Mouse (Mus musculus) heart, postnatal 4 days (tissue): ENCODE results near the gene Clip2. TPM values are rescaled to one million over a fixed set of nuclear protein-coding genes. Genes with fewer than 3 reads are reported as not detected.

Source experiments
- DNase-seq: peaks from one replicate; pipeline ENCODE4 v3.0.0; 2021
- total RNA-seq, 2 experiments: library from RNA; stranded (reverse); gene quantifications; 2 replicates each; pipeline ENCODE4 v1.2.3; 2021

The Clip2 gene
- total RNA-seq = 10 to 100 TPM; 13.0 to 14.2 TPM

DNA sequence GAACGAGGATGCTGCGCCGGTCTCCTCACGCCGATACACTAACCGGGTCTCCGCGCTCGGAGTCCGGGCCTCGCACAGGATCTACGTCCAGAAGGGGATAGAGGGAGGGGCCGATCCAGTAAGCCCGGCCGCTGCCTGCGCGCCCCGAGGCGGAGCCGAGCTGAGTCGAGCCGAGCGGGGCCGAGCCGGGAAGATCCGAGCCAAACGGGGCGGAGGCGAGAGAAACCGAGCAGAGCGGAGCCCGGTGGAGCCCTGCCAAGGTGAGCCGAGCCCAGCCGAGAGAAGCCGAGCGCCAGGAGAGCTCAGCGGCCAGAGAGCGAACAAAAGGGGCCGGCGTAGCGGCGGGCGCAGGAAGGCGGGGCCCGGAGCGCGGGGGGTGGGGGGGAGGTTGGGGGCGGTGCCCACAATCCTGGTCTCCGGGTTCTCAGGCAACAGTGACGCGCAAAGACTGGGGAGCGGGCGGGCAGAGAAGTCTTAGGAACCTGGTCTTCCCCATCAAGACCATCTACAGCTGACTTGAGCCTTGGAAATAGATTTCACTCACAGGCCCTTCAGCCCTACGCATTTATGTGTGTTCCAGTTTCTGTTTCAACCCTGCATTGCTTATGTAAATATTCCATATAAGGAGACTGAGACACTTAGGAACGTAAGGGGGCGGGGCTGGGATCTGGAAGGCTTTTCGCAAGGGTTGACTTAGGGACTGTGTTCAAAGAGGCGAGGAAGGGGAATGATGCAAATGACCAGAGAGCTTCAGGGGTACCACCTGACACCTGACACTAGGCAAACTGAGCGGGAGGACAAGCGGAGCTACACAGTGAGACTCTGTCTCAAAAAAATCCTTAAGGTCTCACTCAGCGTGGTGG lies at the start of gene Clip2:
Gene Clip2, minus strand, starts transcription at position 325 of the 863 bp plus-strand sequence.
- DNase-seq = peak; percentile 100

DNA sequence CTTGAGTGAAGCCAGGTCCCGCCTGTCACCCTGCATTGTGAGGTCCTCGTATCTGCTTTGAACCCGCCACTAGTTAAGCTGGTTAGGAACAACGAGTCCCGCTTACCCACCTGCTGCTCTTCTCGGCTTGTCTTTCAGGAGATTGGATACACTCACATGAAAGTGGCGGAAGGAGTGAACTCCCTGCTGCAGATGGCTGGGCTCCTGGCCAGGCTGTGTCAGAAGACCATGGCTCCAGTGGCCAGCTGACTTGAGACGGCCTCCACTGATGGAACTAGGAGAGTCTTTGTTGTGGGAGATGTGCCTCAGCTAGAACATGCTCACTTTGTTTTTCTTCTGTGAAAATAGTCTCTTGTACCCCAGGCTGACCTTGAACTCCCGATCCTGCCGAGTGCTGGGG lies 45.5 kb upstream of the Clip2 start:
- DNase-seq = peak; percentile 40

DNA sequence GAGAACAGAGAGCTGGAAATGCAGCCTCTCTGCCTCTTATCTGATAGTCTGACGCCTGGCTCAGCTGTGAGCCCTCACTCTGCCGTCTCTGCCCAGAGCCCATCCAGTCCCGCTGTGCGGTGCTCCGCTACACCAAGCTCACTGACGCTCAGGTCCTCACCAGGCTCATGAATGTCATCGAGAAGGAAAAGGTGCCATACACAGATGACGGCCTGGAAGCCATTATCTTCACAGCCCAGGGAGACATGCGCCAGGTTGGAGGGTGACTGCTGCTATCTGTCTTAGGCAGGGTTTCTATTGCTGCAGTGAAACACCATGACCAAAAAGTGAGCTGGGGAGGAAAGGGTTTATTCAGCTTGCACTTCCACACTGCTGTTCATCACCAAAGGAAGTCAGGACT lies 40.9 kb upstream of the Clip2 start:
- DNase-seq = no peak

DNA sequence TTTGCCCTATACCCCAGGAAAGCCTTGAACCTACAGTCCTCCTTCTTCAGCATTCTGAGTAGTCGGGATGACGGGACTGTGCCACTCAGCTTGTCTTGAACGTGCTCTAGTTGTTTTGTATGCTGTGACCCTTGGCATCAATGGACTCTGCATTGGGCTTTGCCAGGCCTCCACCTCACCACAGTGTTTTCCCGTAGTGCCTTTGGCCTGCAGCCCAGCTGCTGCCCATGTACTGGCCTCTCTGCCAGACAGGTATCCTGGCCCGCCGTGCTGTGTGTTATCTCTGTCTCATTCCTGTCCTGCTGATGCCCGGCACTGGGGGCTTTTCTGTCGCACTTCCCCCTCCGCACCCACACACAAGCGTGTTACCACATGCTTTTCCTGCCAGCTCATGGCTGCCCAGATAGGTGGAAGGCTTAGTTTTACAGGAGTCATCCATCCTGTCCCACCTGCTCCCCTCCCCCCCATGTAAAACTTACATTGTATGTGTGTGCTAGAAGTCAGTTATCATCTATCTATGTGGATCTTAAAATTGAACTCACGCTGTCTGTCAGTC lies 39.9 kb upstream of the Clip2 start:
- peak; percentile 68 for DNase-seq

DNA sequence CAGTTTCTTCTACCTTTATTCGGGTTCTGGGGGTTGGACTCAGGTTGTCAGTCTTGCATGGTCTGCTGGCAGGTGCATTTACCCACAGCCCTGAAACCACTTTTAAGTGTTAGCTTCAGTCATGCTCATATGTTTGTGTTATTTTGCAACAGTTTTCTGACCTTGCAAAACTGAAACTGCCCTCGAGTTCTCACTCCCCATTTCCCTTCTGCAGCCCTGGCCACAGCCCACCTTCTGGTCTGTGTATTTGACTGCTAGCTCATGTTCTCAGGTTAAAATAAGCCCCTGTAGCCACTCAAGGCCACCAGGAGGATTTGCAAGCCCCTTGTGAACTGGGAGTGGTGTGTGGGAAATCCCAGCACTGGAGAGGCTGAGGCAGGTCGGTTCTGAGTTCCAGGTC lies 37.7 kb upstream of the Clip2 start:
- DNase-seq = no peak

DNA sequence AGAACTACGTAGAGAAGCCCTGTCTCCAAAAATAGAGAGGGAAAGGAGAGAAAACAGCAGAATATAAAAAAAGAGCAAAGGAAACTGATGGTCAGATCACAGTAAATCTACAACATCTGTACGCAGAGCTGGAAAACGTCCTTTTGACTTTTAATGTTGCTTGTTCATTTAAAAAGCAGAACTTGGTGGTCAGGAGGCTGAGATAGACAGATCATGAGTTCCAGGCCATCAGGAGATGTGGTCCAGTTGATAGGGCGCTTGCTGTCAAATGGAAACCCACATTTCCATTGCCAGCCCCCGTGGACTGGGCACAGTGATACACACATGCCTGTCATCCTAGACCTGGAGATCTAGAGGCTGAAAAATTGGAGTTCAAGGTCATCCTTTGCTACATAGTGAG lies 32.6 kb upstream of the Clip2 start:
- DNase-seq = no peak

DNA sequence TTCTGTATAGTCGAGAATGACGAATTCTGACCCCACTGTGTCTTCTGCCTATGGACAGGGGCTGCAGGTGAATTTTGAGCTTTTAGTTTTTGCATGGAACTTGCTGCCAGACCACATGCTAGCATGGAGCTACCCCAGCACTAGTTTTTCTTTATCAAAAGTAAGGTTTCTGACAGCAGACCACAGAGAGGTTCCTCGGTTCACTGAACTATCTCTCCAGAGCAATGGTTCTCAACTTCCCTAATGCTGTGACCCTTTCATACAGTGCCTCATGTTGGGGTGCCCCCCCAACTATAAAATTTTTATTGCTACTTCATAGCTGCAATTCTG lies 31.6 kb upstream of the Clip2 start:
- DNase-seq = no peak

DNA sequence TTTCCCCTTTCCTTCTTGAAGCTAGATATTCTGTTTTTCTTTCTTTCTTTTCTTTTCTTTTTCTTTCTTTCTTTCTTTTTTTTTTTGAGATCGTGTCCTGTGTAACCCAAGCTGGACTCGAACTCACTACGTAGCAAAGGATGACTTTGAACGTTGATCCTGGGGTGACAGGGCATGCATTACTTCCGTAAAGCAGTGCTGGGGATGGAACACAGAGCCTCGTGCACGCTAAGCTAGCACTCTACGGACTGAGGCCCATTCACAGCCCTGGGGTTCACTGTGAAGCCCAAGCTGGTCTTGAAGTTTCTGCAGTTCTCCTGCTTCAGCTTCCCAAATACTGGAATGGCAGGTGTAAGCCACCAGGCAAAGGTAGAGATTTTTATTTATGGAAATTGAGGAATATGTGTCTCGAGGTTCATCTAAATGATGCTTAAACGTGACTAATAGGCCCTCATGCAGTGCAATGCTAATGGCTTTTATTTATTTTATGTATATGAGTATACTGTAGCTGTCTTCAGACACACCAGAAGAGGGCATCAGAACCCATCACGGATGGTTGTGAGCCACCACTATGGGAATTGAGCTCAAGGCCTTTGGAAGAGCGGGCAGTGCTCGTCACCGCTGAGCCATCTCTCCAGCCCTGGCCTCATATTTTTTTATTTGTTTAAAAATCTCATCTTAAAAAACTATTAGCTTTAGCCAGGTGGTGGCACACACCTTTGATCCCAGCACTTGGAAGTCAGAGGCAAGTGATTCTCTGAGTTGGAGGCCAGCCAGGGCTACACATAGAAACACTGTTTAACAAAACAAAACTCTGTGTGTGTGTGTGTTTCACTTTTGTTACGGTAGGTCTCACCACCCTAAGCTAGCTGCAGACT lies 31.0 kb upstream of the Clip2 start:
- no peak for DNase-seq

DNA sequence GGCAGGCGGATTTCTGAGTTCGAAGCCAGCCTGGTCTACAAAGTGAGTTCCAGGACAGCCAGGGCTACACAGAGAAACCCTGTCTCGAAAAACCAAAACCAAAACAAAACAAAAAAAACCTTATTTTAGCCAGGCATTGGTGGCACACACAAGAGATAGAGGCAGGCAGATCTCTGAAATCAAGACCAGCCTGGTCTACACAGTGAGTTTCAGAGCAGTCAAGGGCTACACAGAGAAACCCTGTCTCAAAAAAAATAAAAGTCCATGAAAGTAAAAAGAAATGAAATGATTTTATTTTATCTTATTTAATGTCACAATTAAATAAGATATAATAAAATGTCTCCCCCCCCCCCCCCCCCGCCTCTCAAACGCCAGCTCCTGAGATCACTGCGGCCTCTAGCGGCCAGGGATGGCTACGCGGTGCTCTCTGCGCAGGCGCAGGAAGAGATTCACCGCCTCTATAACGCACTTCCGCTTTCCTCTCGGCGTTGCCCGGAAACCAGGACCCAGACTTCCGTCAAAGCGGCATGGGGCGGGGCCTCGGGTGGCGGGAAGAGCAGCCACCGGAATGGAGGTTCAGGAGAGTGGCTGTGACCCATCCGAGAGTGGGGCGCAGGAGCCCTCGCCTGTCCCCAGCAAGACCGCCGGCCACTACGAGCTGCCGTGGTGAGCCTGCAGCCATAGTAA lies 30.1 kb upstream of the Clip2 start:
- peak; percentile 98 for DNase-seq

DNA sequence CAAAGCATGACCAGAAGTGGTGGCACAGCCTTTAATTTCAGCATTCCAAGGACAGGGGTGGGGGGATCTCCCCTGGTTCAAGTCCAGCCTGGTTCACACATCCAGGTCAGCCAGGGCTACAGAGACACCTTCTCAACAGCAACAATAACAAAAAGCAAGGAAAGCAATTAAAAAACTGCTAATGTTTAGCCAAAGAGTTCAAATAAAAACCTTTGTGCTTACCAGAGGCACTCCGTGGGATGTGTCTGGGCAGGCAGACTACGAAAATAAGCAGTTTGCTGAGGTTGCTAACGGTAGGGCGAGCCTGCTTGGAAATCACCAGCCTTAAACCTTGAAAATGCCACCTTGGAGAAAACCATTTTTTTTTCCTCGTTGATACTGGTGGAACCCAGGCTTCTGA lies 28.9 kb upstream of the Clip2 start, which contains the start of gene Rfc2:
Gene Rfc2, plus strand, starts transcription at position 221 of the 400 bp plus-strand sequence.
- no peak for DNase-seq

DNA sequence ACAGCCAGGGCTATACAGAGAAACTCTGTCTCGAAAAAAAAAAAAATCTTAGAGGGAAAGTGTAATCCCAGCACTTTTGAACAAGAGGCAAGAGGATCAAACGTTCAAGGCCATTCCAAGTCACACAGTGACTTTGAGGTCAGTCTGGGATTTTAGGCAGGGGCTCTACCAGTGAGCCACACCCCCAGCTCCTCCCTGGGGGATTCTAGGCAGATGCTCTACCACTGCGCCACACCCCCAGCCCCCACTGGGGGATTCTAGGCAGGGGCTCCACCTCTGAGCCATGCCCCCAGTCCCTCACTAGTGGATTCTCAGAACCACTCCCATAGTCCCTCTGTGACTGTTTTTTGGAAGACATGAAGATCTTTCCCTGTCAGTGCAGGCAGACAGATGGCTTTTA lies 26.9 kb upstream of the Clip2 start:
- no peak for DNase-seq

DNA sequence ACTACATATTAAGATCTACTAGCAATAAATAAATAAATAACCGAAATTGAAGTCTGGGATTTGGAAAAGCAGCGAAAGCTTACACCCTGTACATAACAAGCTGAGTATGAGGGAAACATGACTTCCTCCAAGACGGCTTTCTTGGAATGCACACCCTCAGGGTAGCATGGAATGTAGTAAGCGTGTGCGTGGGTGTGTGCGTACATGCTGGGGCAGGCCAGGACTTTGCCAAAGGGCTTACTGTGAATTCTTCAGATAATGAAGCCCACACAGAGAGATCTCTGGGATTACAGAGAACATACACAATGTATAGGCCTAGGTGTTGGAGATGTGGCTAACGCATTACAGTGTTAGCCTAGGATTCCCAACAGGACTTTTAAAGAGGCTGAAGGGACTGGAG lies 25.3 kb upstream of the Clip2 start:
- no peak for DNase-seq

DNA sequence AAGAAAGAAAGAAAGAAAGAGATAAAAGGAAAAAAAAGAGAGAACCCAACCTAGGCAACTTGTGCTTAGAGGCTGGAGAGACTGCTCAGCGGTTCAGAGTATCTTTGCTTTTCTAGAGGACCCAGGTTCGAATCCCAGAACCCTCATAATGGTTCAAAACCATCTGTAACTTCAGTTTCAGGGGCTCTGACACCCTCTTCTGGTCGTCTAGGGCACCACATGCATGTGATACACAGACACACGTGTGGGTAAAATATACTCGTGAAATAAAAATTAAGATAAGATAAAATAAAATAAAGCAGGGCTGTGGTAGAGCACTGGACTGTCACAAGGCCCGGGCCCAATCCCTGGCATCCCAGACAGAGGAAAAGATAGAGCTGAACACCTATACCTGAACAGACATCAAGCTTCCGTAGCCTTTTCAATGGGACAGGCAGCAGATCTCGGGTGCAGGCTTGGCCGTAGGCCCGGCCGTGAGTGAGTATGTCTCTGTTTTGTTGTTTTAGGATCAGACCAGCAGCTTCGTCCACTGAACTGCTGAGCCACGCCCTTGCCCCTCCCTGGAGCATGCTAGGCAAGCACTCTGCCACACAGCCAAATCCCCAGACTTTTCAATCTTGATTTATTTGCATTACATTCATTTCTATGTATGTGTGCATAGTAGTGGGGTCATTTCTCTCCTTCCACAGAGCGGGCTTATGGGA lies 24.4 kb upstream of the Clip2 start:
- DNase-seq = no peak

DNA sequence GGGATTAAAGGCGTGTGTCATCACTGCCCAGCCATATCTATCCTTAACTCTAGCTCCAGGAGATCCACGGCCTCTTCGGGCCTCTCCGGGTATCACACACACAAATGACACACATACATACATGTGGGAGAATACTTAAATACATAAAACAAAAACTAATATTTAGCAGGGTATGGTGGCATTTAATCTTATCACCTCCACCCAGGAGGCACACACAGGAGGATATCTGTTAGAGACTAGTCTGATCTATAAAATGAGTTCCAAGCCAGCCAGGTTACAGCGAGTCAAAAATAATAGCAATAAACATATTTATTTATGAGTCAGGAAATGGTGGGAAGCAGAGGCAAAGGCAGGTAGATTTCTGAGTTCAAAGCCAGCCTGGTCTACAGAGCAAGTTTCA lies 23.6 kb upstream of the Clip2 start:
- no peak for DNase-seq

DNA sequence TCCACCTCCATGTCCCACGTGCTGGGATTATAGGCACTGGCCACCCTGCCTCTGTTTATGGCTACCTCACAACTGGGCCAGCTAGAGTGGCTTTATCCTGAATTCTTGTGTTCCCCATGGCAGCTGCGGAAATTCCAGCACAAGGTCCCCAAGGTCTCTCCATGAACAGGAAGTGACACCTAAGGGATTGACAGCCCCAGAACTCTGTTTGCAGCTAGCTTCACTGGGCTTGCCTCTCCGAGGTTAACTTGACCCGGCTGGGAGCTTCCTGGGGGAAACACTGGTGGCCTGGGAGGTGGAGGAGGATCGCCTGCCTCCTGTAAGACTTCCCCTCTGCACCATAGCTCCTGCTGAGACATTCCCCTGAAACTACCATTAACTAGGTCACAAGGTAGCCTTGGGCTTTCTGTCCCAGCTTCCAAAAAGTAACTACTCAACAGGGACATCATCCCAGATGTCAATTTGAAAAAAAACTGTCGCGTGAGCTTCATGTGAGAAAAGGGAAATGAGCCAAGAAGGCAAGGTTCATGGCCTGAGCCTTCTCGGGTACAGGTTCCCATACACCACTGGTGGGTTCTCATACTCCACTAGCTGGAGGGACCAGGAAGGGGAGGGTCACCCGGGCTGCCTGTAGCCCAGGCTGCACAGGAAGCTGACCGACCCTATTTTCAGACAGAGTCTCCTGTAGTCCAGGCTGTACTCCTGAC lies 20.4 kb upstream of the Clip2 start:
- DNase-seq = peak; percentile 32

DNA sequence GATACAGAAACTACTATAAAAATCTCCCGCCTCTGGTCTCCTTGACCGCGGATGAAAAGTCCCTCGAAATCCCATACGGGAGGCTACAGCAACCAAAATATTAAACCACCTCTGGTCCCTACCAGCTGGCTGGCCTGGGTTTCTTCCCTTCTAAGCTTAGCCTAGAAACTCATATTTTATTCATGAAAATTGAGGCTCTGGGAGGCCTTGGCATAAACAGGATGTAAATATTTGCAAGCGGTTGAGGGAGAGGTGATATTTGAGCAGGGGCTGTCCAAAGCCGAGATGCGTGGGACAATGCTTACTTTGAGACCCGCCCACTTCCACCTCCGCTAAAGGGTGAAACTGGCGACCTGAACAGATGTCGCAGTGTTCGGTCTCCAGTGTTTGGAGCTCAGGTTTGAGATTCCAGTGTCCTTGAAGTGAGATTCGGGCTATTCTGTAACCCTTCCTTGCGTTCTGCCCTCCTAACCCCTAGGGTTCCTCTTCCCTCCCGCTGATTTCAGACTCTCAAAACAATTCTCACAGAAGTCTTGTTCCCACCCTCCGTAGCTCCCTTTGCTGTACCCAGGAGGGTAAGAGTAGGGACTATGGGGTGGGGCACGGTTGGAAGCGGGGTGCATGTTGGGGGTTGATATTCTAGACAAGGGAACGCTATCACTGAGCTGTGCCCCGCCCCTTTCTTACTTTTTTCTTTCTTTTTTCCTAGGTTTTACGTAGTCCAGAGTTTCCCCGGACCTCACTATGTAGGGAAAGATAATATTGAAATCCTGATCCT lies 19.7 kb upstream of the Clip2 start:
- DNase-seq = peak; percentile 44

DNA sequence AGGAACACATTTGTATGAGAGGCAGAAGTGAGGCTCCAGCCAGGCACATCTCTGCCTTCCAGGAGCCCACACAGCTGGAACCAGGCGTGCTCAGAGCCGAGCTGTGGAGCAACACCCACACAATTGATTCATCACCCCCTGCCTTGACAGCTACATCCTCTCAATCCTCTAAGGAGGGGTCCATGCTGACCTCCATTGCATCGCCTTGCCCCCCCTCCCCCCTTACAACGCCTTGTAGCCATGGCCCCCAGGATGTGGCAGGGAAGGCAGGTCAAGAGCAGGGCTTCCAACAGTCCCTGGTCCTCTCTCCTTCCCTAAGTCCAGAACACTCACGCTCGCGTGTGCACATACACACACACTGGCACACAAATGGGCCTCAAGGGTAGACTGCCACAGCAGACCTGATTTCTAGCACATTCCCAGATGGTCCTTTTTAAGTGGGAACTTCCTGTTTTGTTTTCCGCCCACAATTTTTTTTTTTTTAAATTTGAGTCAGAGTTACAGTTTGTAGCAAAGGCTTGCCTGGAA lies 16.8 kb upstream of the Clip2 start:
- peak; percentile 41 for DNase-seq

DNA sequence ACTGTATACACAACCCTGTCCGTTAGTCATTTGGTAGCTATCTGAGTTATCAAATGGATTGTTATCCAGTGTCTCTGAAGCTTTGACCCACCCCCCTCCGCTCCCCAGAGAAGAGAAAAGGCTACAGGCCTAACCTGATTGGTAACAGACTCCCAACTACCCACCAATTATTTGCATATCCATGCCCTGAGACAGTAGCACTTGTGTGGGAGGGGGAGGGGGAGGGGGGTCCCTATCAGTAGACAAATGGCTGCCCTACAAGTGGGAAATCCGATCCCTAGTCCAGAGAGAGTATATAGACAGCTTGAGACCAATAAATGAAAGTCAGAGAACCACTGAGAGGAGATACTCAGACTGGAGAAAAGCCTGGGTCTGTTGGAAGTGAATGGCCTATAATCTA lies 15.8 kb upstream of the Clip2 start:
- no peak for DNase-seq

DNA sequence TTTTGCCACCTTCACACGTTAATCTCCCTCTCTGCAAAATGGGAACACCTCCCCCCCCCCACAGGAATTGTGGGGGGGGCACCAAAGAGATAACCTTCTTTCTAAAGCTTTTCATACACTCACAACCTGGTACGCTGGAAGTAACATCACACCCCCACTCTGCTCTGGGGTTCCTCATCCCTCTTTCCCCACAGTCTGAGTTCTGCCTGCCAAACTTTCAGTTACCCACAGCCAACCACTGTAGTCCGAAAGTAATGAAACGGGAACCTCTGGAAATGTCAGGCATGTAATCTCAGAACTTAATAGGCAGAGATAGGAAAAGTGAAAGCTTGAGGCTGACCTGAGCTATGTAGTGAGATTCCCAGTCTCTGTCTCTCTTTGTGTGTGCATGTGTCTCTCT lies 15.2 kb upstream of the Clip2 start:
- DNase-seq = no peak

DNA sequence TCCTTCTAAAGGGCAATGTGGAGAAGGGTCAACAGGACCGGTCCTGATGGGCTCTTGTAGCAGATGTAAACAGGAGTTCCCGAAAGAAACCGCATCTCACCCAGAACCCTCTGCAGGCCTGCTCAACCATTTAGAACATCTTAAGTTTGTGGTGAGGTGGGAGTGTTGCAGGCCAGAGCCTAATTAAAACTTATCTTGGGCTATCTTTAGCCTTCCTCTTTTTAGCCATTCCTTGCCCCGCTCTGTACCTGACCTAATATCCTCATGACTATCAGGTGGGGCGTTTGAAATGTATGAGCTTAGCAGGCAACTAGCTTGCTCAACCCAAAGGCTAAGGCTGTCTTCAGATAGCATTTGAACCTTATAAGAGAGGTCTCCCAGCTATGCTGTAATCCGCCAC lies 13.5 kb upstream of the Clip2 start:
- DNase-seq = no peak
